Mouse (Mus musculus) thymus, postnatal 4 days (tissue): ENCODE data around the gene Ccn1.

Experiments used
- DNase-seq: peaks from one replicate; pipeline ENCODE4 v3.0.0; 2021

Gene Ccn1

DNA sequence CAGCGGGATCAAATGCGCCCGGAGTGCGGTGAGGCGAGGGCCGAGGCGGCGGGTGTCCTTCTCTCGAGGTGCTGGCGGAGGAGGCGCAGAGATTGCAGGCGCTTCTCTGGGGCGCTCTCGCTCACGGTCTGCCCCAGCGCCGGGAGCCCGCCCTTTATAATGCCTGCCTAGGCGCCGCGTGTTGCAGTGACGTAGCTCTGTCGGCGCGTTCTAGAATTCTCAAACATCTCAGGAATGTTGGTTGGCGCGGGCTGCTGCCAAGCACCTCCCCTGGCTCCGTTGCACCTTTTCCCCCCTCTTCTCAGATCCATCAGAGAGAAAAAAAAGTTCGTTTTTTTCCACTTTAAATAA, at the start of gene Ccn1:
Gene Ccn1, minus strand, starts transcription at position 130 of the 351 bp plus-strand sequence.
- peak; percentile 16 for DNase-seq

- DNase-seq, result no peak
Observed at GRCm38 (mm10) chr3:145693361-145693760, 43.6 kb upstream of the Ccn1 start.

DNA sequence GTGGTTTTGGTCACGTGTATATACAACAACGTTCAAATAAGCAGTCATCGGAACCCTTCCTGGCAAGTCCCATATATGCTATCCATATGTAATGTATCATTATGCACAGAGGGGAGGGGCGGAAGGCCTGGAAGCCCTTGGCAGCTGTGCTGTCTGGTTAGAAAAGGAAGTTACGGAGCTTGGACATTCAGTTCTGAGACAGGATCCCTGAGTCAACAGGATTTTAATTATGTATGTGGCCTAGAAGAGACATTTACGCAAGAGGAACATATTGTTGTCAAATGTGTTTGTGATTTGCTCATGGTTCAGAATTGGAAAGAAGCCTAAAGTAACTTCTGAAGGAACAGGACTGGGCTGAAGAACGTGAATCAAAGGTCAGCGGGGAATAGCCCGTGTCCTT, 42.3 kb upstream of the Ccn1 start:
- DNase-seq, result no peak

DNA sequence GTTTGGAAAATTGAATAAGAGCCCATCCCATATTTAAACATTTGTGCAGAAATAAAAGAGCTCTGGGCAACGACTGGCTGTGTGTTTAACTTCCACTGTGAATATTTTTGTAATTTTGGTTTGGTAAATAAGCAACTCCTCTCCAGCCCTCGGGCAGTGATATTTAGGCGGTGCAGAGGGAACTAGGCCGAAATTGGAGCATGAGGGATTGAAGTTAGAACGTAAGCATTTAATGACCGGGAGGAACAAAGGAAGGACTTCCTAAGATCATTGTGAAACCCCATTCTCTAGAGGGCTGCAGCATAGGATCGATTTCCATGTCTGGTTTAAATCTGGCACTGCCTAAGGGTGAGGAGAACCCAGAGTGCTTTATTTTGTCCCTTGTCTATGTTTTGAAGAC, 41.6 kb upstream of the Ccn1 start:
- no peak for DNase-seq

DNA sequence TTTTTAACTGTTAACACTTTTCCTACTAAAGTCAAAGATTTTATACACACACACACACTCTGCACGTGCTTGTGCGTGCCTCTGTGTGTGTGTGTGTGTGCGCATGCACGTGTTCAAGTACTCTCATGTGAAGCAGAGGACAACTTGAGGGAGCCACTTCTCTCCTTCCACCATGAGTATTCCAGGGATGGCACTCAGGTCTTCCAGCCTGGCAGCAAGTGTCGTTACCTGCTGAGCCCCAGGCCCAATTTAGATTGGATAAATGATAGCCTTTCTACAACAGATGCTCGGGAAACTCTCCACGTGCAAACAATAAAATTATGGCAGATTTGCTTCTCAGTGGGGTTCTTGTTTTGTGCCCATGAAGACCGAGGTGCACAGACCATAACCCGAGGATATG, 39.5 kb upstream of the Ccn1 start:
- DNase-seq, result no peak

GRCm38 (mm10) chr3:145687836-145688235, 38.1 kb upstream of the Ccn1 start:
- no peak for DNase-seq

GRCm38 (mm10) chr3:145684604-145685441, 35.0 kb upstream of the Ccn1 start:
- DNase-seq, result no peak

DNA sequence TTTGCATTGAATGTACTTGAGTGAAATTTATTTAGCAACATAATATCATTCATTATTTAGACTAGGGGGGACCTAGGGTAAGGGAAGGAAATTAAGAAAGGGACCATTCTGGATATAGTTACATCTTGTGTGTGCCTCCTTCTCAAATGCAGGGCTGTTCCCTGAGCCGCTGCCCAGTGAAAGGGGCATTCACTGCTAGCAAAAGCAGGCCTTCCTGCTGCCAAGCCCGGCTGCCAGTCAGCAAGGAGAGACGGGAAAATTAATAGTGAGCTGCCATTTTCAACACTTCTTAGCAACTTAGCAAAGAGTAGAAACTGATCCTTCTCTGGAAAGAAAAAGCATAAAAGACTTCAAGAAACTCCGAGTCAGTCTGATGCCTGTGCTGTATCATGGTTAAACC, 34.4 kb upstream of the Ccn1 start:
- DNase-seq, result no peak

GRCm38 (mm10) chr3:145681348-145681935, 31.7 kb upstream of the Ccn1 start:
- no peak for DNase-seq

DNA sequence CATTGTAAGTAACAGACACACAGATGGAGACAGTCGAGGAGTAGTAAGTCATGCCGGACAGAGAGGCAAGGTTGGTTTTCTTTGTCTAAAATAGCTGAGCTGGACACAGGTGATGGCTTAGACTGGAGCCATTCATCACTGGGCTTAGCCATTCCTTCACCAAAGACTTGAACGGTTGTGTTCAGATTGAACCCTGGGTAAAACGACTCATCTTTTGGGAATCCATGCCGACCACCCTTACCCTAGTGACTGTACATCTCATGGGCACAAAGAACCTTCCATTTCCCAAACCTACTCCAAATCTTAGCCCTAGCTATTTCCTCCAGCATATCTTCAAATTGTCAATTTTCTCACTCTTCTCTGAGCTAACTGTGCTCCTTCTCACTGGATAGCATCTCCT, 30.9 kb upstream of the Ccn1 start:
- no peak for DNase-seq

DNA sequence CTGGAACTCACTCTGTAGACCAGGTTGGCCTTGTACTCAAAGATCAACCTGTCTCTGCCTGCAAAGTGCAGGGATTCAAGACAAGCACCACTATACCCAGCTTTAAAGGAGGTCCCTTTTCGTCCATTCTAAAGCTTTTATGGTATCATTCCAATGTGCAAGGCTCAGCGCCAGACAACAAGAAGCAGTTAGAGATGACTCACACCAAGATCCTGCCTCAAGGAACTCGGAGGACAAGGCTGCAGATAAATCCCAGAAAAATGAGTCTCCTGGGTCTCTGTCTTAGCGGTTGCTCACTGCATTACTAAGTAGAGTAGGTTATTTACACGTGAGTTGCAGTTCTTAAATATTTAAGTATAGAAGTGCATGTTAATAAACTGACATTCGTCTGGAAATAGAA, 26.4 kb upstream of the Ccn1 start:
- no peak for DNase-seq

GRCm38 (mm10) chr3:145674815-145675214, 25.0 kb upstream of the Ccn1 start:
- DNase-seq, result no peak

GRCm38 (mm10) chr3:145666383-145666782, 16.6 kb upstream of the Ccn1 start:
- no peak for DNase-seq

DNA sequence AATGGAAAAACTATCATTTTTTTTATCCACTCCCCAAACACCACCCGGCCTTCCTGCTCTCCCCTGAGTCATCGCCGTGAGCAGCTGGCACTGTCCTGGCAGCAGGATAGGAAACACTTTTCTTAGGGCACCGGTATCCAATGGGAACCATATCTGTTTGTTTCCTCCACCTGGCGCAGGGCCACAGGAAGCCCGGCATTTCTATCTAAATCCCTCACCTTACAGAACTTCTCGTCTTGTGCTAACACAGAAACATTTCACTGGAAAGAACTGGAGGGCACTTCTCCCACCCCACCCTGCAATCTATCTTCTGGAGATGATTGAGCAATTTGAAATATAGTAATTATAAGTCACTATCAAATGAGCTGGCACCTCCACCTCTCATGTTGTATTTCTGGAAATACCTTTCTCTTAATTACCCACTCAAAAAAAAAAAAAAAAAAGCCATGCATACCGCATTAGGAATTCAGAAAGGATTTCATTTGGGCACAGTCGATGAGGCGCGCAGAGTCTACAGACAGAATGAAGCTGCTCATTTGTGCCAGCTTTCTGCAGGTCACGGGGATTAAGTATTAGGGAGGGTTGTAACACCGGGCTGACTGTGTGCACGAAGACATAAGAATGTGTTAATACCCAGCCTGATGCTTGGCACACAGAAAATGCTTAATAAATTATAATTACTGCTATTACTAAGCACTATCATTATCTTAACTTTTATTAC, 7.4 kb upstream of the Ccn1 start:
- no peak for DNase-seq

- no peak for DNase-seq
Observed at GRCm38 (mm10) chr3:145654944-145655343, 5.2 kb upstream of the Ccn1 start.

DNA sequence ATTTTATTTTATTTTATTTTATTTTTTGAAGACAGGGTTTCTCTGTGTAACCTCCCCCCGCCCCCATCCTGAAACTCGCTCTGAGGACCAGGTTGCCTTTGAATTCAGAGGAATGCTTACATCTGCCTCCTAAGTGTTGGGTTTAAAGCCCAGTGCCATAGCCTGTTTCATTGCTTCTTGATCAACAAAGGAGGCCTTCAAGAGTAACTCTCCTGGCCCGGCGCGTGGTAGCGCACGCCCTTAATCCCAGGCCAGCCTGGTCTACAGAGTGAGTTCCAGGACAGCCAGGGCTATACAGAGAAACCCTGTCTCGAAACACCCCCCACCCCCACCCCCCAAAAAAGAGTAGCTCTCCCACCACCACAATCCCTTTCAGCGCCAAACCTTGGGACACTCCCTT, 4.2 kb upstream of the Ccn1 start:
- DNase-seq, result no peak

DNA sequence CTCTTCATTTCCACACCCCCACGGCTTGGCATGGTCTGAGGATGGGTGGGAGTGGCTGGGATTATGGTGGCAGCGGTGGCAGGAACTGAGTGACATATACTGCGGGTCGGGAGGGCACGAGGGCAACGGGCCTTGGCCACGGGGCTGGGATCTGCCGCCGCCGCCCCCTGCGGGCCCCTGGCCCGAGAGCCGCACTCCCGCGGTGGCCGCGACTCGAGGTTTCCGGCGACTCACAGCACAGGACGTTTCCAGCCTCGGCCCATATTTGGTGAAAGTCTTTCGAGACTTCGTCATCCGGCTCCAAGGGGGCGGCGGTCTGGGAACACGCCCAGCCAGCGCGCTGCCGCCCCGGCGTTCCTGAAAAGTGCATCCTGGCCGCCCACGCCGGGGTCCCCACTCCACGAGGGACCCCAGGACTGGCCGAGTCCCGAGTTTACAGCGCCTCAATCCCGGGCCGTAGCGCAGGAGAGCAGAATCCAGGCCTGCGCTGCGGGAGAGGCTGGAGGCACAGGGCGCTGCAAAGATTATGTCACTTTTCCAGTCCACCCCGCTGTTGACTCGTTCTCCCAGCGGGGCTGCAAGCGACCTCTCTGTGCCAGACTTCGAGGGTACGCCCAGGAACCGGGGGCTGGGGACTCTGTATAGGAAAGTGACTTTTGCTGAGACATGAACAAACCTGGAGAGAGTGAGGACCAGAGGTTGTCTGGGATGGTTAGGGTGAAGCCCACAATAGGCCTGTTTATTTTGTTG, 3.6 kb upstream of the Ccn1 start:
- peak; percentile 21 for DNase-seq

DNA sequence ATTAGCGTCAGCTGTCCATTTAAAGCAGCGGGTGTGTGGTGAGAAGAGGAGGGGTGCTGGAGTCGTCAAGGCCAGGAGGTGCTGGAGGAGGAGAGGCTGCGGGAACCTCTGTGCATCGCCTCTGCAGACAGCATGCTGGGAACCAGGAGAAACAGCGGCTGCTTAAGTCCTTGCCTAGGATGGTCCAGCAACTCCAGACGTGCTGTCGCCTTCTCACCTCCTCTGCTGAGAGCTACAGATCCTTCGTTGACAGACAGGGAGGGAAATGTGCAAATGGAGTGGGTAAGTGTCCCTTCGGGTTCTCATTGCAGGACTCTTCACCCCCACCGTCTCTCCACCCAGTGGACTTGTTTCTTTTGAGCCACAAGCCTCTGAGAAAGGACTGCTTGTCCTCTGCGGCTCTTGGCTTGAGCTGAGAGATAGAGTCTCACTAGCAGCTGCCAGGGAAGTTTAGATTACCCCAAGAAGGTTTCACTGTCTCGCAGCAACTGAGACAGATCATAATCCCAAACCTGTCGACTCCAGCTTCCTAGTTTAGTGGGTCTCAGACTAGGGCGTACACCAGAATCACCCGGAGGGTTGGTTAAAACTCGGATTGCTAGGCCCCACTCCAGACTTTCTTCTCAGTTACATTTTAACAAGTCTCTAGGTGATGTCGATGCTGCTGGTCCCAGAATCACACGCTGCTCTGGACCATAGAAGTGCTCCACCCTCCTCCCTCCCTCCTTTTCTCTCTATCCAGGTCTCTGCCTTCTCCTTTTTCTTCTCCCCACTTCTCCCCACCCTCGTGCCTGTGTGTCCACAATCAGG, 2.7 kb upstream of the Ccn1 start:
- no peak for DNase-seq

DNA sequence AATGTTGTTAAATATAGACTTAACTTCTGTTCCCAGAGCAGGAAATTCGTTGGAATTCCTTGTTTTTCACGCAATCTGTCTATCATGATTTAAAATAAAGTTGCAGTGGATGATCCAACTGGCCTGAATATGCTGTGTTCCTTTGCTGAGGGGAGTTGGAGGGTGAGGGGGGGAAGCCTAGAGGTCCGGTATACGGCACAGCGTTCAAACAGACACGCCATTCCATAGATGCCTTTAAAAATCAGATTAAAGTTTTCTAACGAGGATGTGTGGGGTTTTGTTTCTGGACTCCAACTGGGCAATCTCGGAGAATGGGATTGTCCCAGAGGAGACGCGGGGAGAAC, 2.2 kb upstream of the Ccn1 start:
- DNase-seq, result no peak

- DNase-seq, result no peak
Observed at GRCm38 (mm10) chr3:145651029-145651977, 1.5 kb upstream of the Ccn1 start.

DNA sequence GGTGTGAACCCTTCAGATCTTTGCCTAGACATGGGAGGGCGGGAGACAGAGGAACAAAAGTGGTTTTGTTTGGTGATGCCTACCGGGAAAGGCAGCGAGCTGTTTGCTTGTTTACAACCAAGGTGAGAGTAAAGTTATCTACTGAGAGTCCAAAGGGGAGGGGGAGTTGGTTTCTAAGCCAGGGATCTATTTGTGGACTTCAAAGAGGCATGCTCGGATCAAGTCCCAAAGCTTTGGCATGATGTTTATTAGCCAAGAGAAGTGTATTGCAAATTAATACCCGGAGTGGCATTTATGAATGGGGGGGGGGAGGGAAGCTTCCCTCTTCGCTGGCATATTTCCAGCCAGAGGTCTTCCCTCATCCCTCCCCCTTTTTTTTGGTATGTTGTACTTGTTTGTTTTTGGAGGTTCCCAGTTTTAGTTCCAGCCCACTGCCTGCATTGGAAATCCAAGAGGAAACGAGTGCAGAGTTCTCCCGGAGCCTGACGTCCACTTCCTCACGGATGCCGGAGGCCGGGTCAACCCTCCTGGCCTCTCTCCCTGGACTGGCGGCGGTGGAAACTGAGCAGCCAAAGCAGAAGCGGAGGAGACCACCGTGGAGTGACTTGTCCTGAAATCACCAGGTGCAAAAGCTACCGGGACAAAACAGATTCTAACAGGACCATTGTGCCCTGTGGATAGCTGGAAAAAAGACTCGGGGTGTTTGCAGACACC, 674 bp upstream of the Ccn1 start:
- no peak for DNase-seq
